In genomic region chr2:77191811-77192210, GRCm38 (mm10) we compare ENCODE assay signal across 24 mouse cellular contexts. TPM values are rescaled to one million over a fixed set of nuclear protein-coding genes. Genes with fewer than 3 reads are reported as not detected.
DNase-seq lines count a peak whose midpoint lies in the region; ATAC-seq and TF ChIP-seq lines count a peak whose summit lies in the region.
"Had no signal": no experiment of that assay in that cellular context is flagged by ENCODE, and none has a peak within 500 bp of the region (broad histone marks: within the 10 kb centered on the region; RNA-seq: fewer than 3 reads in every experiment).

No protein-coding gene starts in this region.

- H3K36me3 ChIP-seq in heart, adult 2 months (ENCODE audit: control insufficient read depth, insufficient read depth, low read length), result no peaks in the 10 kb centered on the region; the same call in 1 of the 2 replicates
- H3K36me3 ChIP-seq in midbrain, embryonic 11.5 days (ENCODE audit: control insufficient read depth, insufficient read depth, low read length), result no peaks in the 10 kb centered on the region; the same call in 1 of the 2 replicates
- H3K36me3 ChIP-seq in midbrain, embryonic 14.5 days (ENCODE audit: control insufficient read depth, insufficient read depth, low read length), result peaks cover 67% of the 10 kb centered on the region
- H3K36me3 ChIP-seq: G1E had no signal

- no peak overlapping the region for H3K9ac ChIP-seq in heart, adult 2 months (ENCODE audit: low read depth, low read length)
- H3K9ac ChIP-seq in midbrain, embryonic 11.5 days (ENCODE audit: low read length), result no peak overlapping the region
- no peak overlapping the region for H3K9ac ChIP-seq in midbrain, embryonic 14.5 days (replicated peaks; ENCODE audit: low read length)

- WGBS in heart, adult 2 months, result 96% methylated on average over 3 of the region's 3 CpGs
- WGBS in midbrain, embryonic 11.5 days, result 97% methylated on average over 3 of the region's 3 CpGs
- 98% methylated on average over 3 of the region's 3 CpGs for WGBS in midbrain, embryonic 14.5 days

- no peaks in the 10 kb centered on the region for H3K9me3 ChIP-seq in midbrain, embryonic 11.5 days (ENCODE audit: control insufficient read depth, low read length)
- H3K9me3 ChIP-seq in midbrain, embryonic 14.5 days (ENCODE audit: control insufficient read depth, low read length), result no peaks in the 10 kb centered on the region

- no peak overlapping the region for H3K27ac ChIP-seq in heart, adult 2 months
- H3K27ac ChIP-seq in midbrain, embryonic 11.5 days (ENCODE audit: low read depth, low read length), result no peak overlapping the region
- no peak overlapping the region for H3K27ac ChIP-seq in midbrain, embryonic 14.5 days (replicated peaks; ENCODE audit: low read depth, low read length)

- no peaks in the 10 kb centered on the region for H3K27me3 ChIP-seq in heart, adult 2 months (ENCODE audit: control insufficient read depth, insufficient read depth, low read length)
- H3K27me3 ChIP-seq in midbrain, embryonic 11.5 days (ENCODE audit: control insufficient read depth, insufficient read depth, low read length), result no peaks in the 10 kb centered on the region
- no peaks in the 10 kb centered on the region for H3K27me3 ChIP-seq in midbrain, embryonic 14.5 days (ENCODE audit: control insufficient read depth, insufficient read depth, low read length)
- H3K27me3 ChIP-seq: CH12.LX, Patski had no signal

- TF ChIP-seq POLR2A in heart, adult 2 months (IDR thresholded peaks at IDR 0.05; ENCODE audit: insufficient read depth, low read depth, low read length), result no peak

- DNase-seq in adrenal gland, adult (ENCODE audit: inconsistent age in 2 of 2, low spot score in 1 of 2), result peak; percentile 52 to 72
- DNase-seq in adrenal gland, postnatal 4 days (ENCODE audit: low spot score in 2 of 2), result no peak
- DNase-seq in adrenal gland, postnatal 36 days, result peak; percentile 32 to 59
- no peak for DNase-seq in adrenal gland, postnatal 25 days
- DNase-seq in heart, adult 11 months, result peak; percentile 5
- no peak for DNase-seq in heart, adult 2 months
- DNase-seq in midbrain, embryonic 11.5 days (ENCODE audit: low spot score, missing footprints), result peak; percentile 73
- no peak for DNase-seq in midbrain, embryonic 14.5 days
- DNase-seq: adrenal gland, adult 2 months; adrenal gland, adult 8-10 months; adrenal gland, postnatal 10 days; adrenal gland, postnatal 14 days; B cell, adult 2 months; cerebellum, adult 11 months; cerebellum, adult 11-12 months; cerebellum, adult 18-20 months; cerebellum, adult 2 months; cerebellum, adult 8-10 months; cerebellum, adult 9-10 months had no signal

- no peaks in the 10 kb centered on the region for H3K4me1 ChIP-seq in heart, adult 2 months (ENCODE audit: control insufficient read depth, insufficient read depth, low read length)
- no peaks in the 10 kb centered on the region for H3K4me1 ChIP-seq in midbrain, embryonic 11.5 days (ENCODE audit: control insufficient read depth, insufficient read depth, low read length)
- no peaks in the 10 kb centered on the region for H3K4me1 ChIP-seq in midbrain, embryonic 14.5 days (ENCODE audit: control insufficient read depth, insufficient read depth, low read length)

- intact Hi-C loops in heart, adult 2 months (cut with DNase I), result no loop called here

- H3K79me2 ChIP-seq in heart, adult 2 months (replicated peaks; ENCODE audit: control insufficient read depth, insufficient read depth, low read length), result no peaks in the 10 kb centered on the region

- ATAC-seq in midbrain, embryonic 11.5 days (ENCODE audit: low FRiP score), result no peak
- no peak for ATAC-seq in midbrain, embryonic 14.5 days (ENCODE audit: low FRiP score, low TSS enrichment)
- ATAC-seq: activated CD4-positive, CD25-positive, alpha-beta regulatory T cell, adult 4 months; CD4-positive, CD25-positive, alpha-beta regulatory T cell, adult 4 months; Patski had no signal

- H3K4me2 ChIP-seq in midbrain, embryonic 11.5 days, result no peak overlapping the region
- no peak overlapping the region for H3K4me2 ChIP-seq in midbrain, embryonic 14.5 days (ENCODE audit: low read length)

- no peak for TF ChIP-seq CTCF in heart, adult 2 months (IDR thresholded peaks at IDR 0.05)

- no peak overlapping the region for H3K4me3 ChIP-seq in heart, adult 2 months
- no peak overlapping the region for H3K4me3 ChIP-seq in midbrain, embryonic 11.5 days (ENCODE audit: low read depth, low read length)
- H3K4me3 ChIP-seq in midbrain, embryonic 14.5 days (replicated peaks; ENCODE audit: low read depth, low read length), result no peak overlapping the region

- no peak for TF ChIP-seq EP300 in heart, adult 2 months (IDR thresholded peaks at IDR 0.05; ENCODE audit: insufficient read depth, low read depth, low read length)

RNA-seq across cellular contexts. Expression of gene Ccdc141, which starts 21.4 kb away (rescaled TPM):
- 10 to 100 TPM; 19.3 to 21.7 TPM for total RNA-seq in adrenal gland, postnatal 4 days (2021)
- 1 to 10 TPM; 6.2 to 7.6 TPM for total RNA-seq in adrenal gland, postnatal 36 days (2021)
- total RNA-seq in adrenal gland, postnatal 25 days (2021), result 5.8 and 10.7 TPM in 2 replicates
- total RNA-seq in heart, adult 2 months (2021), result 100 to 1,000 TPM; 182 to 189 TPM
- 35.6 and 50.8 TPM in 2 replicates for polyA plus RNA-seq in heart, adult 2 months (2012; rRNA removed)
- polyA plus RNA-seq in midbrain, embryonic 11.5 days (2014; fragmentation: Nextera tagmentation; extraction: Ambion mirVana), result 2.5 and 4.4 TPM in 2 replicates
- polyA plus RNA-seq in midbrain, embryonic 14.5 days (2014; fragmentation: Nextera tagmentation; extraction: Ambion mirVana), result 4.9 and 6.9 TPM in 2 replicates
- total RNA-seq: CH12.LX had no signal
- polyA plus RNA-seq: G1E had no signal

Comparison
In these comparisons a context has a peak if more than half of its experiments do, and no peak if none do; other contexts are left out.
1. DNase-seq: peak in adrenal gland, adult (2 of 2), adrenal gland, postnatal 36 days (2 of 2), heart, adult 11 months (single experiment) and midbrain, embryonic 11.5 days (single experiment); none in adrenal gland, postnatal 4 days (0 of 2), adrenal gland, postnatal 25 days (single experiment), heart, adult 2 months (0 of 2) and midbrain, embryonic 14.5 days (single experiment).
2. RNA of gene Ccdc141, which starts 21.4 kb away (total RNA-seq): 182 to 189 TPM in heart, adult 2 months; 19.3 to 21.7 TPM in adrenal gland, postnatal 4 days, 5.8 to 10.7 TPM in adrenal gland, postnatal 25 days and 6.2 to 7.6 TPM in adrenal gland, postnatal 36 days; every median in the first group is over 4 times any median in the second.